Mouse (Mus musculus): ENCODE results near the gene Stox2. TPM values are rescaled to one million over a fixed set of nuclear protein-coding genes. Genes with fewer than 3 reads are reported as not detected.

The Stox2 gene
- 8.7 and 9.2 TPM in 2 replicates for polyA plus RNA-seq (2015; fragmentation: Nextera tagmentation; extraction: Ambion mirVana)

GRCm38 (mm10) chr8:47446312-47447046 is at the start of gene Stox2:
Stox2 (minus strand) TSS chr8:47446362.
- Histone ChIP-seq H3K9me3 (replicated peaks; ENCODE audit: control insufficient read depth, low read length) (0 out of 2 replicates have a peak, but pooled peaks cover 3% of the 10 kb centered on the region), H3K27ac (ENCODE audit: low read length) (no peak within 1 kb of the TSS), H3K36me3 (ENCODE audit: control insufficient read depth, insufficient read depth, low read length) (no peaks in the 10 kb centered on the region), H3K27me3 (ENCODE audit: control insufficient read depth, insufficient read depth, low read length) (no peaks in the 10 kb centered on the region), H3K9ac (ENCODE audit: low read length) (no peak within 1 kb of the TSS), H3K4me1 (ENCODE audit: control insufficient read depth, insufficient read depth, low read length) (no peaks in the 10 kb centered on the region), H3K4me3 (replicated peaks; ENCODE audit: low read length) (no peak within 1 kb of the TSS), H3K4me2 (ENCODE audit: low read depth, low read length) (no peak within 1 kb of the TSS; the same call in 1 of the 2 replicates)
- ATAC-seq (ENCODE audit: insufficient read depth, low FRiP score), result no peak
- 61% methylated on average over 19 of the region's 19 CpGs for WGBS

- no peak overlapping the region for H3K9ac ChIP-seq (ENCODE audit: low read length)
- H3K27ac ChIP-seq (ENCODE audit: low read length), result no peak overlapping the region
- H3K4me3 ChIP-seq (replicated peaks; ENCODE audit: low read length), result no peak overlapping the region
- H3K4me2 ChIP-seq (ENCODE audit: low read depth, low read length), result no peak overlapping the region
- H3K4me1 ChIP-seq (ENCODE audit: control insufficient read depth, insufficient read depth, low read length), result no peaks in the 10 kb centered on the region
- H3K27me3 ChIP-seq (ENCODE audit: control insufficient read depth, insufficient read depth, low read length), result no peaks in the 10 kb centered on the region
- 79% methylated on average over 6 of the region's 6 CpGs for WGBS
- H3K9me3 ChIP-seq (replicated peaks; ENCODE audit: control insufficient read depth, low read length), result no peaks in the 10 kb centered on the region
- H3K36me3 ChIP-seq (ENCODE audit: control insufficient read depth, insufficient read depth, low read length), result peaks cover 11% of the 10 kb centered on the region; the same call in 1 of the 2 replicates
- no peak for ATAC-seq (ENCODE audit: insufficient read depth, low FRiP score)
These were observed 49.3 kb upstream of the Stox2 start for GRCm38 (mm10) chr8:47495428-47495827.

- Histone ChIP-seq H3K27ac (ENCODE audit: low read length) (no peak overlapping the region), H3K9me3 (replicated peaks; ENCODE audit: control insufficient read depth, low read length) (no peaks in the 10 kb centered on the region), H3K4me3 (replicated peaks; ENCODE audit: low read length) (no peak overlapping the region), H3K9ac (ENCODE audit: low read length) (no peak overlapping the region), H3K4me1 (ENCODE audit: control insufficient read depth, insufficient read depth, low read length) (no peaks in the 10 kb centered on the region), H3K36me3 (ENCODE audit: control insufficient read depth, insufficient read depth, low read length) (peaks cover 7% of the 10 kb centered on the region; the same call in 1 of the 2 replicates), H3K27me3 (ENCODE audit: control insufficient read depth, insufficient read depth, low read length) (no peaks in the 10 kb centered on the region), H3K4me2 (ENCODE audit: low read depth, low read length) (no peak overlapping the region)
- ATAC-seq (ENCODE audit: insufficient read depth, low FRiP score), result no peak
- 56% methylated on average over 12 of the region's 12 CpGs for WGBS
These were observed 48.5 kb upstream of the Stox2 start for GRCm38 (mm10) chr8:47494602-47495153.

DNA sequence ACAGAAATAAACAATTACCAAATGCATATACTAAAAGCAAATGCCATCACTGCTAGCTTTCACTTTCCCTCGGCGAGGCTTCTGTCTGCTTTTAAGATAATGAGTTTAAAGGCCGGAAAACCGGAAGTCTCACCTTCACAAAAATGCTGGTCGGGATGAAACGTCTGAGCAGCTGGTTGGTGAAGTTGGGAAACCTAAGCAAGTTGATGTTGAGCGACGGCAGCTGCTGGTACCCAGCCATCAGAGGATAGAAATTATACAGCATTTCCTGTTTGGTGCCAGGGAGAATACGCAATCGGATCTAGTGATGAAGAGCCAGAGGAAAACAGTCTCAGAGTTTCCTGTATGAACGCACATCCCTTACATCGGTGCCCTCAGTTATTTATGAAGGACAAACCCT is 46.9 kb upstream of the Stox2 start:
- H3K9me3 ChIP-seq (replicated peaks; ENCODE audit: control insufficient read depth, low read length), result no peaks in the 10 kb centered on the region
- no peak for ATAC-seq (ENCODE audit: insufficient read depth, low FRiP score)
- no peak overlapping the region for H3K27ac ChIP-seq (ENCODE audit: low read length)
- H3K27me3 ChIP-seq (ENCODE audit: control insufficient read depth, insufficient read depth, low read length), result no peaks in the 10 kb centered on the region
- H3K4me3 ChIP-seq (replicated peaks; ENCODE audit: low read length), result no peak overlapping the region
- H3K36me3 ChIP-seq (ENCODE audit: control insufficient read depth, insufficient read depth, low read length), result peaks cover 7% of the 10 kb centered on the region
- H3K9ac ChIP-seq (ENCODE audit: low read length), result no peak overlapping the region
- no peaks in the 10 kb centered on the region for H3K4me1 ChIP-seq (ENCODE audit: control insufficient read depth, insufficient read depth, low read length)
- no peak overlapping the region for H3K4me2 ChIP-seq (ENCODE audit: low read depth, low read length)
- 82% methylated on average over 12 of the region's 12 CpGs for WGBS

- H3K27ac ChIP-seq (ENCODE audit: low read length), result no peak overlapping the region
- no peaks in the 10 kb centered on the region for H3K9me3 ChIP-seq (replicated peaks; ENCODE audit: control insufficient read depth, low read length)
- H3K27me3 ChIP-seq (ENCODE audit: control insufficient read depth, insufficient read depth, low read length), result no peaks in the 10 kb centered on the region
- no peak for ATAC-seq (ENCODE audit: insufficient read depth, low FRiP score)
- no peak overlapping the region for H3K4me2 ChIP-seq (ENCODE audit: low read depth, low read length)
- H3K4me1 ChIP-seq (ENCODE audit: control insufficient read depth, insufficient read depth, low read length), result no peaks in the 10 kb centered on the region
- peaks cover 4% of the 10 kb centered on the region for H3K36me3 ChIP-seq (ENCODE audit: control insufficient read depth, insufficient read depth, low read length)
- WGBS, result 92% methylated on average over 3 of the region's 3 CpGs
- H3K9ac ChIP-seq (ENCODE audit: low read length), result no peak overlapping the region
- H3K4me3 ChIP-seq (replicated peaks; ENCODE audit: low read length), result no peak overlapping the region
These were observed 41.1 kb upstream of the Stox2 start for GRCm38 (mm10) chr8:47487231-47487630.

DNA sequence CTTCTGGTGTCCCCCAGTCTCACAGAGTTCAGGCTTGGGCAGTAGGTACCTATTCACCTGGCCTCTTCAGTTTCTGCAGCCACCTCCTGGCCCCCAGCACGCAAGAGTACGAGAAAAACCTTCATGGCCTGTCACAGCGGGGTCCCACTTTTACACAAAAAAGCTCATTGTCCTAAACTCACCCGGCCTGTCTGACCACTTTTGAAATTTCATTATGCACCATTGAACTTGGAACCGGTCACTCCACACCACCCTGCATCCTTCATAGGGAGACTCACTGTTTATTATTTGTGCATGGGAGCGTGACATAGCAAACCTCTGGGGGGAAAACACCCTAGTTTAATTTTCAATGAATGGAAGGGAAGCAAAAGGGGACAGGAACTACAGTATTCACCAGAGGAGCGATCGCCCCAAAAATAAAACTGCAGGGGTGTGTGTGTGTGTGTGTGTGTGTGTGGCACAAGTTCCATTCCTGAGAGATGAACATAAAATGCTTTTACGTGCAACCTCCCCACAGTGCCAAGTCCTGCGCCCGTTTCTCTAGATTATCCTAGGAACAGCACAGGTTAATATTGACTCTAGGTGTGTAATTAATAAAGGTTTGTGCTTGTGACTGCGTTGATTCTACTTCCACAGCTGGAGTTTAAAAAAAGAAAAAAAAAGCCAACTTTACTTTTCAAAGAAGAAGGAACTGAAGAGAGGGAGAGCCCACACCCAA is 36.4 kb upstream of the Stox2 start:
- peak; percentile 66; the same call in 1 of the 2 replicates for ATAC-seq (ENCODE audit: insufficient read depth, low FRiP score)
- Histone ChIP-seq H3K9me3 (replicated peaks; ENCODE audit: control insufficient read depth, low read length) (no peaks in the 10 kb centered on the region), H3K27ac (ENCODE audit: low read length) (peak overlapping the region; percentile 69), H3K4me3 (replicated peaks; ENCODE audit: low read length) (no peak overlapping the region), H3K4me1 (ENCODE audit: control insufficient read depth, insufficient read depth, low read length) (no peaks in the 10 kb centered on the region), H3K27me3 (ENCODE audit: control insufficient read depth, insufficient read depth, low read length) (no peaks in the 10 kb centered on the region), H3K9ac (ENCODE audit: low read length) (no peak overlapping the region), H3K4me2 (ENCODE audit: low read depth, low read length) (peak overlapping the region; percentile 7; the same call in 1 of the 2 replicates), H3K36me3 (ENCODE audit: control insufficient read depth, insufficient read depth, low read length) (no peaks in the 10 kb centered on the region; the same call in 1 of the 2 replicates)
- WGBS, result 54% methylated on average over 12 of the region's 12 CpGs

GRCm38 (mm10) chr8:47480039-47480438 is 33.9 kb upstream of the Stox2 start:
- no peaks in the 10 kb centered on the region for H3K36me3 ChIP-seq (ENCODE audit: control insufficient read depth, insufficient read depth, low read length)
- ATAC-seq (ENCODE audit: insufficient read depth, low FRiP score), result no peak
- no peaks in the 10 kb centered on the region for H3K4me1 ChIP-seq (ENCODE audit: control insufficient read depth, insufficient read depth, low read length)
- no peak overlapping the region for H3K27ac ChIP-seq (ENCODE audit: low read length)
- no peak overlapping the region for H3K4me3 ChIP-seq (replicated peaks; ENCODE audit: low read length)
- no peak overlapping the region for H3K4me2 ChIP-seq (ENCODE audit: low read depth, low read length)
- no peak overlapping the region for H3K9ac ChIP-seq (ENCODE audit: low read length)
- WGBS, result 91% methylated on average over 7 of the region's 7 CpGs
- no peaks in the 10 kb centered on the region for H3K27me3 ChIP-seq (ENCODE audit: control insufficient read depth, insufficient read depth, low read length)
- H3K9me3 ChIP-seq (replicated peaks; ENCODE audit: control insufficient read depth, low read length), result no peaks in the 10 kb centered on the region

DNA sequence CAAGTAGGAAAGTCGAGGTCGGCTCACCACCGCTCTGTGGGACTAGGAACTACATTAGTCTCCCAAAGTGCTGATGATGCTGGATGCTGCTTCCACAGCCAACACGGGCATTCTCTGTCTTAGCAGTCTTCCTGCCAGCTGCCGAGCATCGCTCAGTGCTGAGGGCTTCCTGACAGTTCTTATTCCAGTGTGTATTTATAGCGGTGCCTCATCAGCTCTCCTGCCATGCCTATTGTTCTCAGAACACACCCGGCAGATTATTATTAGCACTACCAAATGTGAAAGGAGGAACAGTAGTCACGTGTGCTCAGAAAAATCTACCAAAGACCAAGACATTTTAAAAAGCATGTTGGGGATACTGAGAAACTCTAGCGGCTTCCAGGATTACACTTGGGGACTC is 15.5 kb upstream of the Stox2 start:
- no peak overlapping the region for H3K4me2 ChIP-seq (ENCODE audit: low read depth, low read length)
- no peak overlapping the region for H3K9ac ChIP-seq (ENCODE audit: low read length)
- H3K27ac ChIP-seq (ENCODE audit: low read length), result no peak overlapping the region
- no peaks in the 10 kb centered on the region for H3K4me1 ChIP-seq (ENCODE audit: control insufficient read depth, insufficient read depth, low read length)
- 66% methylated on average over 10 of the region's 10 CpGs for WGBS
- no peaks in the 10 kb centered on the region for H3K27me3 ChIP-seq (ENCODE audit: control insufficient read depth, insufficient read depth, low read length)
- ATAC-seq (ENCODE audit: insufficient read depth, low FRiP score), result no peak
- H3K36me3 ChIP-seq (ENCODE audit: control insufficient read depth, insufficient read depth, low read length), result no peaks in the 10 kb centered on the region
- no peak overlapping the region for H3K4me3 ChIP-seq (replicated peaks; ENCODE audit: low read length)
- H3K9me3 ChIP-seq (replicated peaks; ENCODE audit: control insufficient read depth, low read length), result no peaks in the 10 kb centered on the region; the same call in 1 of the 2 replicates

- Histone ChIP-seq H3K27ac (ENCODE audit: low read length) (no peak overlapping the region), H3K4me2 (ENCODE audit: low read depth, low read length) (no peak overlapping the region), H3K27me3 (ENCODE audit: control insufficient read depth, insufficient read depth, low read length) (no peaks in the 10 kb centered on the region), H3K9ac (ENCODE audit: low read length) (no peak overlapping the region), H3K9me3 (replicated peaks; ENCODE audit: control insufficient read depth, low read length) (no peaks in the 10 kb centered on the region; the same call in 1 of the 2 replicates), H3K4me3 (replicated peaks; ENCODE audit: low read length) (no peak overlapping the region), H3K36me3 (ENCODE audit: control insufficient read depth, insufficient read depth, low read length) (no peaks in the 10 kb centered on the region), H3K4me1 (ENCODE audit: control insufficient read depth, insufficient read depth, low read length) (no peaks in the 10 kb centered on the region)
- ATAC-seq (ENCODE audit: insufficient read depth, low FRiP score), result no peak
- WGBS, result 55% methylated on average over 6 of the region's 6 CpGs
These were observed 13.1 kb upstream of the Stox2 start for GRCm38 (mm10) chr8:47459216-47459749.

Measured in stomach, embryonic 16.5 days (tissue).